Mouse (Mus musculus): ENCODE measurements around the gene Usp47. TPM values are rescaled to one million over a fixed set of nuclear protein-coding genes. Genes with fewer than 3 reads are reported as not detected.

Usp47 gene
- polyA plus RNA-seq, 1 experiment from 2014 or later: 98.6 TPM

DNA sequence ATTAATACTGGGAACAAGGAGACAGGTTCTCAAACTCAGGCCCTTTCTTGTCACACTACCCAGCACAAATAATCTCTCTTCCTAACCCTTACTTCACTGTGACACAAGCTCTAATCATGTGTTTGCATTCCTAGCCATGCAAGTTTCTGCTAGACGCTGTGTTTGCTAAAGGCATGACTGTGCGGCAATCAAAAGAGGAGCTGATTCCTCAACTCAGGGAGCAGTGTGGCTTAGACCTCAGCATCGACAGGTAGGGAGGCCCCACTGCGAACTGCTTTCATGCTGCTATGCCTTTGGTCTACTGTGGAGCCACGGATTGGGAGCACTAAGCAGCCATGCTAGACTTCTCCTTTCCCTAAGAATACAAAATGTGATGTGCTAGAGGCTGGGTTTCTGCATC, 80.5 kb downstream of the Usp47 start:
- Histone ChIP-seq H3K36me3 (ENCODE audit: control insufficient read depth, insufficient read depth) (peaks cover 26% of the 10 kb centered on the region), H3K27me3 (replicated peaks; ENCODE audit: control insufficient read depth, insufficient read depth, low read length) (no peaks in the 10 kb centered on the region), H3K4me2 (ENCODE audit: low read length) (no peak overlapping the region), H3K27ac (ENCODE audit: low read length) (no peak overlapping the region), H3K9ac (replicated peaks; ENCODE audit: low read depth, low read length) (no peak overlapping the region), H3K4me3 (replicated peaks; ENCODE audit: low read length) (no peak overlapping the region), H3K4me1 (replicated peaks; ENCODE audit: control insufficient read depth, insufficient read depth, low read length) (peaks cover 4% of the 10 kb centered on the region; the same call in 1 of the 2 replicates), H3K9me3 (ENCODE audit: control insufficient read depth, low read length) (no peaks in the 10 kb centered on the region)
- ATAC-seq: no peak
- WGBS: 88% methylated on average over 5 of the region's 5 CpGs

DNA sequence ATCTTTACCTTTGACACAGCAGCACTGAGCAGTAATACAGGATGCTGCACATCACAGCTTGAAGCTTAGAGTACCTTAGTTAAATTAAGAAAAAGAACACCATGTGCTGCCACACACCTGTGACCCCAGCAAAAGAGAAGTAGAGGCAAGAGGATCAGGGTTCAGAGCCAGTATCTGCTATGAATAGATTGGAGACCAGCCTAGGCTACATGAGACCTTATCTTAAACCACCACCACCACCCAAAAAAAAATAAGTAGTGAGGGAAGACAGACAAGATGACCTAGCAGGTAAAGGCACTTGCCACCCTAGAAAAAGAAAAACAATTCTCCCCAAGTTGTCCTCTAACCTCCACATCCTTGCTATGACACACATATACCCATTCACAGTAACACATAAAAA, 85.5 kb downstream of the Usp47 start:
- peaks cover 38% of the 10 kb centered on the region for H3K36me3 ChIP-seq (ENCODE audit: control insufficient read depth, insufficient read depth)
- H3K4me1 ChIP-seq (replicated peaks; ENCODE audit: control insufficient read depth, insufficient read depth, low read length): no peaks in the 10 kb centered on the region
- H3K27me3 ChIP-seq (replicated peaks; ENCODE audit: control insufficient read depth, insufficient read depth, low read length): no peaks in the 10 kb centered on the region
- H3K4me3 ChIP-seq (replicated peaks; ENCODE audit: low read length): no peak overlapping the region
- no peak for ATAC-seq
- no peaks in the 10 kb centered on the region for H3K9me3 ChIP-seq (ENCODE audit: control insufficient read depth, low read length)
- no peak overlapping the region for H3K27ac ChIP-seq (ENCODE audit: low read length)
- H3K9ac ChIP-seq (replicated peaks; ENCODE audit: low read depth, low read length): no peak overlapping the region
- no peak overlapping the region for H3K4me2 ChIP-seq (ENCODE audit: low read length)

DNA sequence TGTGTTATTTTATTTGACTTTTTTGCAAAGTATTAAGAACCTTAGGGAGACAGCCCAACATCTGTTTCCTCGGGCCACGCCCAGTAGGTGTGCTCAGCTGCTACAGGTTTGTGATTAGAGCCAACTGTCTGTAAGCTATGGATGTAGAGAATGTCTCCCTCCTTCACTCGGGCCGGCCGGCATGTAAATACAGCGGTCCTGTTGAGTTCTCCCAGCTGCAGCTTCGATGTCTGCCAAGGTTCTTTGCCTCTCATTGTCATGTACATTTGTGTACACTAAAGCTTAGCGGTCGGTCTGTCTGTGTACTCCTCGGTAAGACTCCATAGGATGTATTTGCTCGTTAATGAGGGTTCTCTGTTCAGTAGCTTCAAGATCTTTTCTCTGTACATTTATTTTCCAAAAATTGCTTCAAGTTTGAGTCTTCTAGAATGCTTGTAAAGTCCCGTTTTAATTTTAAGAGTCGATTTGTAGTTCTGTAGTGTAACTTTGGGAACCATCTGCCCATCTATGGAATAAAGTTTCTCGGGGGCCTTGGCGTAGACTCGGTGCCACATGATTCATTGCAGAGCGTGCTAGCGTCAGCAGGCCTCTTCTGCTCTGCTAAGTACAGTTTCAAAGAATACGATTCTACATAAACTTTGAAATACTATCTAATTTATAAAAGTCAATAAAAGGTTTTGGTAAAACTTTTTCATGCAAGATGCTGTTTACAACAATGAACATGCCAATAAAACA, 87.5 kb downstream of the Usp47 start:
- no peaks in the 10 kb centered on the region for H3K4me1 ChIP-seq (replicated peaks; ENCODE audit: control insufficient read depth, insufficient read depth, low read length)
- no peaks in the 10 kb centered on the region for H3K9me3 ChIP-seq (ENCODE audit: control insufficient read depth, low read length)
- no peak overlapping the region for H3K27ac ChIP-seq (ENCODE audit: low read length)
- no peak overlapping the region for H3K4me2 ChIP-seq (ENCODE audit: low read length)
- no peak overlapping the region for H3K4me3 ChIP-seq (replicated peaks; ENCODE audit: low read length)
- ATAC-seq: no peak
- no peaks in the 10 kb centered on the region for H3K27me3 ChIP-seq (replicated peaks; ENCODE audit: control insufficient read depth, insufficient read depth, low read length)
- H3K9ac ChIP-seq (replicated peaks; ENCODE audit: low read depth, low read length): no peak overlapping the region
- 75% methylated on average over 19 of the region's 19 CpGs for WGBS
- H3K36me3 ChIP-seq (ENCODE audit: control insufficient read depth, insufficient read depth): peaks cover 35% of the 10 kb centered on the region

DNA sequence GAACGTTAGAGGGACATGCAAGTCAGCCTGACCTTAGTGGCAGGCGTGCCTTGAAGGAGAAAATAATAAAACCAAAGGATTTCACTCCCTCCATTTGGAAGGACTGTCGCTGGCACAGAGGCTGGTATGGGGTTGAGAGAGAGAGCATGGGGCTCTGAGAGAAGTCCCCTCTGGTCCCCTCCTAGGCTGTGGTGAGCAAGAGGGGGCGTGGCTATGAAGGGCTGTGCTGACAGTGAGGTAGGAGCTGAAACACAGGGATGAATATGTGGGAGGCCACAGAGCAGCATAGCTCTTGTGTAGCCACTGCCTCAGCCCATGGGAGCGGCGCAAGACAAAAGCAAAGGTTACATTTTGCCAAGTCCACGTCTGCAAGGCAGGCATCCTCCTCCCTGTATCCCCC, 94.2 kb downstream of the Usp47 start:
- Histone ChIP-seq H3K36me3 (ENCODE audit: control insufficient read depth, insufficient read depth) (no peaks in the 10 kb centered on the region), H3K9ac (replicated peaks; ENCODE audit: low read depth, low read length) (no peak overlapping the region), H3K4me2 (ENCODE audit: low read length) (no peak overlapping the region), H3K9me3 (ENCODE audit: control insufficient read depth, low read length) (no peaks in the 10 kb centered on the region), H3K4me3 (replicated peaks; ENCODE audit: low read length) (no peak overlapping the region), H3K27me3 (replicated peaks; ENCODE audit: control insufficient read depth, insufficient read depth, low read length) (no peaks in the 10 kb centered on the region), H3K4me1 (replicated peaks; ENCODE audit: control insufficient read depth, insufficient read depth, low read length) (no peaks in the 10 kb centered on the region; the same call in none of the 2 replicates), H3K27ac (ENCODE audit: low read length) (no peak overlapping the region)
- ATAC-seq: 0 out of 2 replicates have a peak, but pooled peaks have one; percentile 19
- WGBS: 77% methylated on average over 7 of the region's 7 CpGs

DNA sequence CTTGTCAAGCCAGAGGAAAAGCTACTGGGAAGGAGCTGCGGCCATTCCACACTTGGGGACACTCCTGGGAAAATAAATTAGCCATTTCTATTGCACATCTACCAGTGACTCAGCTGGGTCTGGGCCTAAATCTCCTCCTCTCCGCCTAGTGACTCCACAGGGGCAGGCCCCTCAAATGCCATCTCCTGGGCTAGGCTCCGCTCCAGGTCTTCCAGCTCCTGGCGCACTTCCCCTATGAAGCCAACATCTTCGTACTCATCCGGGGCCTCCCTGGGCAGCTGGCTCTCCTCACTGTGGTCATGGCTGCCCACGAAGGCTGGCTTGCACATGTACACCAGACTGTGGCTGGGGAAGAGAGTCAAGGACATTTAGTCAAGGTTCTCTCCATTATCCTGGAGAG, 94.8 kb downstream of the Usp47 start:
- Histone ChIP-seq H3K27ac (ENCODE audit: low read length) (no peak overlapping the region), H3K9ac (replicated peaks; ENCODE audit: low read depth, low read length) (no peak overlapping the region), H3K4me1 (replicated peaks; ENCODE audit: control insufficient read depth, insufficient read depth, low read length) (no peaks in the 10 kb centered on the region; the same call in none of the 2 replicates), H3K9me3 (ENCODE audit: control insufficient read depth, low read length) (no peaks in the 10 kb centered on the region), H3K36me3 (ENCODE audit: control insufficient read depth, insufficient read depth) (no peaks in the 10 kb centered on the region), H3K27me3 (replicated peaks; ENCODE audit: control insufficient read depth, insufficient read depth, low read length) (no peaks in the 10 kb centered on the region), H3K4me3 (replicated peaks; ENCODE audit: low read length) (no peak overlapping the region), H3K4me2 (ENCODE audit: low read length) (no peak overlapping the region)
- 92% methylated on average over 7 of the region's 7 CpGs for WGBS
- no peak for ATAC-seq

DNA sequence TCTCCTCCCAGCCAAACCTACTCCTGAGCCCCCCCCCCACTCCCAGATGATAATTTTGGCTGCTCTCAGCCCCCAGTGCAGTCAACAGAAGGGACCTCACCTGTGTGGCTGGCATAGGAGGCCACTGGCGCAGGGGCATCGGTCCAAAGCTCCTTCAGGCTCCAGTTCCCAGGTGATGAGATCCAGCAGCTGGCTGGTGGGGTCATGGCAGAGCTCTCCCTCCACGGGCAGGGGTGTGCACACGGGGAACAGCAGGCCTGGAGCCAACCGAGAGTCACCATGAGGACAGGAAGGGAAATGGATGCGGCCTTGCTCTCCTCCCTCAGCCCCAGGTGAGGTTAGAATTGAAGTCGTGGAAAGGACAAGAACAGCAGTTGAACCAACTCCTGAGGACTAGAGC, 95.9 kb downstream of the Usp47 start:
- H3K9me3 ChIP-seq (ENCODE audit: control insufficient read depth, low read length): no peaks in the 10 kb centered on the region
- no peaks in the 10 kb centered on the region for H3K36me3 ChIP-seq (ENCODE audit: control insufficient read depth, insufficient read depth)
- no peak overlapping the region for H3K9ac ChIP-seq (replicated peaks; ENCODE audit: low read depth, low read length)
- no peaks in the 10 kb centered on the region; the same call in none of the 2 replicates for H3K4me1 ChIP-seq (replicated peaks; ENCODE audit: control insufficient read depth, insufficient read depth, low read length)
- H3K27ac ChIP-seq (ENCODE audit: low read length): no peak overlapping the region
- no peaks in the 10 kb centered on the region for H3K27me3 ChIP-seq (replicated peaks; ENCODE audit: control insufficient read depth, insufficient read depth, low read length)
- 90% methylated on average over 7 of the region's 7 CpGs for WGBS
- no peak overlapping the region for H3K4me3 ChIP-seq (replicated peaks; ENCODE audit: low read length)
- H3K4me2 ChIP-seq (ENCODE audit: low read length): no peak overlapping the region
- no peak for ATAC-seq

DNA sequence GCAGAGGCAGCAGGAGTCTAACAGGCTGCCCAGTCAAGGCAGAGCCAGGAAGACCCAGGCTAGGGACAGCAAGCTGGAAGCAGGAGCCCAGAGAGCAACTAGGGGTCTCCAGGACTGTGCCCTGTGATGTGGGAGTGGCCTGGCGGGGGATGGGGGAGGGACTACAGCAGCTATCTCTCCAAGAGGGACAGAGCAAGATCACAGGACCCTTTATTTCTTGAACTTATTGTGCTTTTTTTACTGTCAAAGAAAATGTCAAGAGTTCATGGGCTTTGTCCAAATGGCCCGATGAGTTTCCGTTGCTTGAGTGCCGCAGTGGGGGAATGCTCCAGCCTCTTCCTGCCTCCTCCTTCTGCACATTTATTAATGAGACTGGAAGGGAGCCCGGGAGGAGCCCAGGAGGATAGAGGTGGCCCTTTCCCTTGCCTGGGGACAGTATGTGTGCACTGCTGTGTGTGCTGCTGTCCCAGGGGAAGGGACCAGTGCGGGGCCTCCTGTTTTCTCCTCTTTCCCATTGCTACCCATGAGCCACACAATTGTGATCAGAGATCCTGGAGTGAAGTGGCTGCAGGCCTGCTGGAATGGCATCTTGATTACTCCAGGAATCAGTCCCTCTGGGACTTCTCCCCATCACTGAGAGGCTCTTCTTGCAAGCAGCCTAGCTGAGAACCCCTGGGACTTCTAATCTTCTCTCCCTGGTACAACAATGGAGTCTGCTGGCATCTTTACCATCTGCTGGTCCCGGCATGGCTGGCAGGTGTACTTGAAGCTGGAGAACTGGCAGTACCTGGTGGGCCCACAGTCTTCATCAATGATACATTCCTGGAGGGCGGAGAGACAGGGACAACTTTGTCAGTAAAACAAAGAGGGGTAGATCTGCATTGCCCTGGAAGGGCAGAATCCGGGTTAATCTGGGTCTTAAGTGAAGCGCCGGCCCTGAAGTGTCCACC, 97.8 kb downstream of the Usp47 start:
- 69% methylated on average over 11 of the region's 11 CpGs for WGBS
- Histone ChIP-seq H3K9me3 (ENCODE audit: control insufficient read depth, low read length) (no peaks in the 10 kb centered on the region), H3K4me1 (replicated peaks; ENCODE audit: control insufficient read depth, insufficient read depth, low read length) (no peaks in the 10 kb centered on the region; the same call in none of the 2 replicates), H3K9ac (replicated peaks; ENCODE audit: low read depth, low read length) (no peak overlapping the region), H3K27ac (ENCODE audit: low read length) (no peak overlapping the region), H3K27me3 (replicated peaks; ENCODE audit: control insufficient read depth, insufficient read depth, low read length) (no peaks in the 10 kb centered on the region), H3K4me3 (replicated peaks; ENCODE audit: low read length) (no peak overlapping the region), H3K36me3 (ENCODE audit: control insufficient read depth, insufficient read depth) (no peaks in the 10 kb centered on the region), H3K4me2 (ENCODE audit: low read length) (no peak overlapping the region)
- no peak for ATAC-seq

DNA sequence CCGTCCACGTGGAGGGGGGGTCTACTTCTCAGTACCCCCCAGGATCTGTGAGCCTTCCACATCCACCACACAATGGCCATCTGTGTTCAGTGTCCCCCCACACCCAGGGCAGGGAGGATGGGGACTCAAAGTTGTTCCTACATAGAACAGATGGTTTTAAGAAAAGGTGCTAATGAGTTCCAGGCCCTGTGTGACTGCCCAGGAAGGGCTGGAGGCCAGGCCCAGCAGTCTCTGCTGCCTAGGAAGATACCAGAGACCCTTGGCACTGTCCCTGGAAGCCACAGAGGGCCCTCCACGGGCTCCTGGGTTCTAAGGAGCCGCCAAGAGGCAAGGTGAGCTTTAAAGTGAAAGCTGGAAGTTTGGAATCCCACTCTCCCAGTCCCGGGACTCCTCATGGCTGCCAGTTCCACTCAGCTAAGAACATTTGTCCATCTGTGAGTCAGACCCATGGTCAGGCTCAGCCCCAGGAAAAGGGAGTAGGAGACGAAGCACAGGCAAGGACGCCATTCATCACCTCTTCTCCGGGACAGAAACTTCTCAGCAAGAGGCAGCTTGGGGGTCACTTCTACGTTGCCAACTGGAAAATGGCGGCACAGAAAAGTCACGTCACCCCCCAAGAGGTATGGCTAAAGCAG, 98.7 kb downstream of the Usp47 start:
- Histone ChIP-seq H3K4me1 (replicated peaks; ENCODE audit: control insufficient read depth, insufficient read depth, low read length) (no peaks in the 10 kb centered on the region; the same call in none of the 2 replicates), H3K4me2 (ENCODE audit: low read length) (no peak overlapping the region), H3K36me3 (ENCODE audit: control insufficient read depth, insufficient read depth) (no peaks in the 10 kb centered on the region), H3K27me3 (replicated peaks; ENCODE audit: control insufficient read depth, insufficient read depth, low read length) (no peaks in the 10 kb centered on the region), H3K9ac (replicated peaks; ENCODE audit: low read depth, low read length) (no peak overlapping the region), H3K4me3 (replicated peaks; ENCODE audit: low read length) (no peak overlapping the region), H3K9me3 (ENCODE audit: control insufficient read depth, low read length) (no peaks in the 10 kb centered on the region), H3K27ac (ENCODE audit: low read length) (no peak overlapping the region)
- 84% methylated on average over 11 of the region's 11 CpGs for WGBS
- peak; percentile 18; the same call in 1 of the 2 replicates for ATAC-seq

DNA sequence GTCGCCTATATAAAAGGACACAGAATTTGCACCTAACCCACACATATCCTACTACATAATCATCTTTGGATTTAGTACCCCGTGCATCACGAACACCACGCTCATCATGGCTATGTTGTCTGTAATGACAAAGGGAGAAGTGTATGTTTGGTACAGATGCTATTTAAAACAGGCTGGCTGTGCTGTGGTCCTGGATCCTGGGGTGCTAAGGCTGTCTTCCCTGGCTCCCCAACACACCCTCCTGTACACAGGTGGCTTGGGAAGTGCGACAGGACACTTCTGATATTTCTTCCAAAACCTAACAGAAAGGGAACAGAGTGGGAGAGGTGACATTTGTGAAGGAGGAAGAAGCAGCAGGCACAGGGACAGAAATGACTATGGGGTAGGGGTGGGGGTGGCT, 100.3 kb downstream of the Usp47 start:
- Histone ChIP-seq H3K36me3 (ENCODE audit: control insufficient read depth, insufficient read depth) (no peaks in the 10 kb centered on the region), H3K27ac (ENCODE audit: low read length) (no peak overlapping the region), H3K4me2 (ENCODE audit: low read length) (no peak overlapping the region), H3K27me3 (replicated peaks; ENCODE audit: control insufficient read depth, insufficient read depth, low read length) (no peaks in the 10 kb centered on the region), H3K4me3 (replicated peaks; ENCODE audit: low read length) (no peak overlapping the region), H3K9ac (replicated peaks; ENCODE audit: low read depth, low read length) (no peak overlapping the region), H3K9me3 (ENCODE audit: control insufficient read depth, low read length) (no peaks in the 10 kb centered on the region), H3K4me1 (replicated peaks; ENCODE audit: control insufficient read depth, insufficient read depth, low read length) (peaks cover 4% of the 10 kb centered on the region)
- WGBS: 93% methylated on average over 5 of the region's 5 CpGs
- no peak for ATAC-seq

All from forebrain, embryonic 16.5 days (tissue).